Mouse (Mus musculus) limb, embryonic 14.5 days (tissue): Measurements from ENCODE around the gene 9330182L06Rik. TPM values are rescaled to one million over a fixed set of nuclear protein-coding genes. Genes with fewer than 3 reads are reported as not detected.

Experiments
- ATAC-seq: fragments of 200-750 bp; cut with Nextera tagmentation; 2 replicates; pipeline ENCODE4 v1.8.0; 2017; ENCODE audit warnings: low read depth, moderate number of reproducible peaks, moderate TSS enrichment; ENCODE audit not compliant: low FRiP score
- DNase-seq: peaks from one replicate; pipeline ENCODE4 v3.0.0-alpha.2; 2015; ENCODE audit warnings: low spot score
- H3K27ac ChIP-seq: fragments of 300-500 bp; sonication (generic); replicated peaks from 2 replicates; pipeline ENCODE4 v1.5.1; 2014; ENCODE audit warnings: low read depth, mild to moderate bottlenecking, low read length, moderate library complexity, mixed read lengths
- H3K27me3 ChIP-seq: fragments of 300-500 bp; sonication (generic); 2 replicates; pipeline ENCODE4 v1.6.1; 2014; ENCODE audit warnings: low read length, mixed read lengths; ENCODE audit not compliant: control insufficient read depth, insufficient read depth
- H3K36me3 ChIP-seq: fragments of 300-500 bp; sonication (generic); 2 replicates; pipeline ENCODE4 v1.6.1; 2014; ENCODE audit warnings: mild to moderate bottlenecking, low read length, moderate library complexity, mixed read lengths; ENCODE audit not compliant: control insufficient read depth, insufficient read depth
- H3K4me1 ChIP-seq: fragments of 300-500 bp; sonication (generic); 2 replicates; pipeline ENCODE4 v1.6.1; 2014; ENCODE audit warnings: antibody characterized with exemption, low read length, mixed read lengths; ENCODE audit not compliant: control insufficient read depth, insufficient read depth
- H3K4me2 ChIP-seq: fragments of 300-500 bp; sonication (generic); replicated peaks from 2 replicates; pipeline ENCODE4 v1.6.1; 2014; ENCODE audit warnings: low read depth, mild to moderate bottlenecking, low read length, moderate library complexity; ENCODE audit not compliant: severe bottlenecking
- H3K4me3 ChIP-seq: fragments of 300-500 bp; sonication (generic); replicated peaks from 2 replicates; pipeline ENCODE4 v1.5.1; 2014; ENCODE audit warnings: low read length
- H3K9ac ChIP-seq: fragments of 300-500 bp; sonication (generic); 2 replicates; pipeline ENCODE4 v1.6.1; 2014; ENCODE audit warnings: mild to moderate bottlenecking, low read depth, low read length, moderate library complexity; ENCODE audit not compliant: severe bottlenecking
- H3K9me3 ChIP-seq: fragments of 300-500 bp; sonication (generic); 2 replicates; pipeline ENCODE4 v1.6.1; 2016; ENCODE audit warnings: low read length; ENCODE audit not compliant: control insufficient read depth
- POLR2A ChIP-seq: fragments of 200-500 bp; IDR thresholded peaks from 2 replicates; pipeline ENCODE4 v1.8.0; 2012; ENCODE audit warnings: inconsistent platforms, mild to moderate bottlenecking, moderate library complexity, borderline replicate concordance; ENCODE audit not compliant: insufficient read depth, insufficient read length; ENCODE audit errors: extremely low read depth
- WGBS: fragments of 180-500 bp; shearing (Covaris S2); extraction: QIAGEN DNeasy Blood & Tissue Kit; methylation state at CpG from one replicate; pipeline ENCODE4 v1.1.7; 2014; 5-methylcytosine and 5-hydroxymethylcytosine counted together
- polyA plus RNA-seq, 2 experiments: library from polyadenylated mRNA; depleted of rRNA in 1 of 2; stranded (reverse) in 1 of 2; unstranded in 1 of 2; fragments of >200 nt; fragmentation: Nextera tagmentation in 1 of 2; extraction: Ambion mirVana in 1 of 2; gene quantifications; 2 replicates each; pipeline versions ENCODE4 v1.2.1 to v1.2.3; 2012 to 2014

Gene 9330182L06Rik
- polyA plus RNA-seq (2012; rRNA removed) (4.6 and 4.9 TPM in 2 replicates), polyA plus RNA-seq (2014; fragmentation: Nextera tagmentation; extraction: Ambion mirVana) (4.0 and 4.2 TPM in 2 replicates)

DNA sequence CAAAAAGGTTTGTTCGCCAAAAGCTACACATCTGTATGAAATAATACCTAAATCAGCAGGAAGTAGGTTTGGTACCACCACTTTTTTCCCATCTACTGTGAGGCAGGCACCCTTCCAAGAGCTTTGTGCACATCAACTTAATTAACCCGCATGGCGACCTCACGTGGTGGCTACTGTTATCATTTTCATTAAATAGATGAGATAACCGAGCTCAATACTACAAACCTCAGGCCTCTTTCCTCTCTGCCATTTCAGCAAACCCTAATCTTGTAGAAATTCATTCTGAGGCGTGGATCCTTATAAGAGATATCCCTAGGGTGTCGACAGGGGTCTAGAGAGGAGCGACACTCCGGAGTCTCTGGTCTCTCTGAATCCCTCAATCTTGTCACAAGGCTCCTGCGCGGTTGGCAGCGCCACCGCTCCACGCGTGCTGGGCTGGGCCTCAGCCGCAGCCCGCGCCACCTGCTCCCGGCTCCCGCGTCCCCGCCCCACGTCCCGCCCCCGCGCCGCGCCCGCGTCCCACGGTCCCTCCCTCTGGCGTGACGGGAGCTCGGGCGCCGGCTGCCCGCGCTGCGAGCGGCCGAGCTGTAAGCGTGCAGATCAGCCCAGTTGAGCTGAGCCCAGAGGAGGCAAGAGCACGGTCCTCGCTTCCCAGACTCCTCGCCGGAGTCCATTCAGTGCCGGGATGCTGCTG is at the start of gene 9330182L06Rik:
Gene 9330182L06Rik, plus strand, starts transcription at position 533 of the 694 bp plus-strand sequence.
- H3K27ac ChIP-seq = peak within 1 kb of the TSS; percentile 61; the same call in 1 of the 2 replicates
- 0 out of 2 replicates have a peak, but pooled peaks cover 6% of the 10 kb centered on the region for H3K27me3 ChIP-seq
- WGBS = 2% methylated on average over 25 of the region's 47 CpGs

DNA sequence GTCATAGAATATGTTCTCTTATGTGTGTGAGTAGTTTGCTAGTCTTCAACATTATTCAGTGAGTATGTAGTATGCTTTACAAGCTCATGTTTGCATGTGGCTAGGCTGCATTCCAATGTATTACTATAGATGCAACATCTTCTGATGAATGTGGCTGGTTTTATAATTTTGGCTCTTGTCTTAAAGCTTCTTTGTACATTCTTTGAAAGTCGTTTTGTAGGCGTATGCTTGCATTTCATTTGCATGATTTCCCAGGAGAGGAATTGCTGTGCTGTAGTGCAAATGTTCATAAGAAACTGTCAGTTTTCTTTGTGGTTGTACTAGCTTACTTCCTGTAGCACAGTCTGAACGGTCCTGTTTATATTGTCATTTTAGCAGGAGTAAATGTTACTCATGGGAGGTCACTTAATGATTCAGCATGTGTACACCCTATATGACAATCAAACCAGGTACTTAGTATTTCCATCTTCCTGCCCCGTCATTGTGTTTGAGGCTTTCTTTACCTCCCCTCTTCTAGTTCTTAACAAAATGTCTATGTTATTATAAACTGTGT is 38.4 kb upstream of the 9330182L06Rik start:
- DNase-seq (no peak), ATAC-seq (no peak)
- Histone ChIP-seq H3K4me3 (no peak overlapping the region), H3K9me3 (no peaks in the 10 kb centered on the region), H3K27me3 (no peaks in the 10 kb centered on the region), H3K36me3 (no peaks in the 10 kb centered on the region), H3K9ac (no peak overlapping the region), H3K27ac (no peak overlapping the region), H3K4me2 (no peak overlapping the region), H3K4me1 (no peaks in the 10 kb centered on the region)
- 71% methylated on average over 4 of the region's 4 CpGs for WGBS
- no peak for TF ChIP-seq POLR2A

More for the DNA sequence above, at the start of gene 9330182L06Rik:
- Histone ChIP-seq H3K36me3 (no peaks in the 10 kb centered on the region), H3K4me1 (no peaks in the 10 kb centered on the region), H3K9me3 (no peaks in the 10 kb centered on the region), H3K4me3 (peak within 1 kb of the TSS; percentile 57), H3K4me2 (peak within 1 kb of the TSS; percentile 78), H3K9ac (peak within 1 kb of the TSS; percentile 58)
- no peak for TF ChIP-seq POLR2A
- DNase-seq = peak; percentile 36
- peak; percentile 88 for ATAC-seq

DNA sequence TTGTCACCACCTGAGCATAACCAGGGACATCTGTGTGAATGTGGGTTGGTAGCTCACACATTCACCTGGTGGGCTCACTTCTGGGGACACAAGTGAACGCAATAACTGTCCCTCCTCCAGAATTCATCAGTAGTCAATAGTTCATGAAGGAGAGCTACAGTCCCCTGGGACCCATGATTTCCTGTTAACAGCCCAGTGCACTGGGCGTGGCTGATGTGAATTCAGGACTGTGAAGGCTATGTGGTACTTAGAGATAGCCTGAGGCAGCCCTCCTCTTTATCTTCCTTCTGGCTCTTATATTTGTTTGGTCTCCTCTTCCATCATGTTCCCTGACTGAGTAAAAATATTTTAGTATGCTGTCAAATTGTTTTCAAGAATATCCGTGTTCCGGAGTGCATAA is 1.6 kb upstream of the 9330182L06Rik start:
- Histone ChIP-seq H3K9ac (no peak overlapping the region), H3K27me3 (0 out of 2 replicates have a peak, but pooled peaks cover 6% of the 10 kb centered on the region), H3K4me2 (no peak overlapping the region), H3K36me3 (no peaks in the 10 kb centered on the region), H3K27ac (no peak overlapping the region), H3K4me1 (no peaks in the 10 kb centered on the region), H3K9me3 (no peaks in the 10 kb centered on the region), H3K4me3 (no peak overlapping the region)
- no peak for TF ChIP-seq POLR2A
- DNase-seq (no peak), ATAC-seq (no peak)
- WGBS = 71% methylated on average over 4 of the region's 4 CpGs

DNA sequence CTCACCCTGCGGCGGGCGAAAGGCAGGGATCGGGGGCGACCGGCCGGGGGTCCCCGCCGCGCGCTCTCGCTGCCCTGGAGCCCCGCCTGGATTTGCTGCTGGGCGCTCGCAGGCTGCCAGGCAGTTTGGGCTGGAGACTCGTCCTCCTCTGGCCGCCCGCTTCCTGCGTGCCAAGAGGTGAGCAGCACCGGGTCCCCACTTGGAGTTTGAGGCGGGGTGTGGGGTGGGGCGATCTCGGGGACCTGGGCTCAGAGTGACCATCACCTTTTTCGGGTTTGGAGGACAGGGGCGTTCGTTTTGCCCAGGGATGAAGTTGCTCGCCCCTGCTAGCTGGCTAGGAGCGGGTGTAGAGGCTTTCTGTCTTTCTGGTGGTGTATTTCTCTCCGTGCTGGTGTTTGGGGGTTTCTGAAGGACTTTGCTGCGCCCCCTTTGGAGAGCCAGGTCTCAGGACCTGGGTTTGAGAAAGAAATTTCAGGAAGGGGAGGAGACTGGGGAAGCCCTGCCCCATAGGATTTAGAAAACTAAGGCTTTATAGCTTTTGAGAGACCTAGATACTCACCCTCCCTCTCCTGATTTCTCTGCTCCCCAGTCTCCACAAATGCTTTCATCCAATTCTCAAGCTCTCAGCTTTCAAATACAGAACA is 484 bp downstream of the 9330182L06Rik start:
- no peaks in the 10 kb centered on the region for H3K9me3 ChIP-seq
- no peaks in the 10 kb centered on the region for H3K36me3 ChIP-seq
- H3K9ac ChIP-seq = peak overlapping the region; percentile 58
- no peak for TF ChIP-seq POLR2A
- H3K27ac ChIP-seq = peak overlapping the region; percentile 61; the same call in 1 of the 2 replicates
- ATAC-seq (peak; percentile 77), DNase-seq (no peak)
- H3K27me3 ChIP-seq = 0 out of 2 replicates have a peak, but pooled peaks cover 6% of the 10 kb centered on the region
- H3K4me2 ChIP-seq = peak overlapping the region; percentile 78
- H3K4me3 ChIP-seq = peak overlapping the region; percentile 57
- no peaks in the 10 kb centered on the region for H3K4me1 ChIP-seq
- WGBS = under 1% methylated on average over 11 of the region's 30 CpGs

DNA sequence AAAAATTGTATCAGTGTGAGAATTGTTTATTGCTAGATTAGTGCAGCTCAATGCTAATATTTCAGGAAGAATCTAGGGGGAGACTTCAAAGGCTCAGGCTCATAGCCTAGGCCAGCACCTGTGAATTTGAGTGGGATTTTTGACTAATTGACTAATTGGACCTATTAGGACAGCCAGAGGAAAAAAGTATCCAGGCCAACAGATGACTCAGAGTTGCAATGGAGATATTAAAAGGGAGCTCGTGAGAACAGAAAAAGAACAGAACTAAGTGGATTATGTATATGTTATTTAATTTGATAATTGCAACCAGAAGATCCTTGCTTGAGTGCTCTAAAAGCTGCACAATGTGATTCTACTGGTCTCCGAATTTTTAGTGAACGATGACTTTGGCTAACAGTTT is 3.7 kb downstream of the 9330182L06Rik start:
- H3K9me3 ChIP-seq = no peaks in the 10 kb centered on the region
- WGBS = 73% methylated on average over 3 of the region's 3 CpGs
- H3K27me3 ChIP-seq = no peaks in the 10 kb centered on the region
- no peak overlapping the region for H3K4me2 ChIP-seq
- H3K4me1 ChIP-seq = no peaks in the 10 kb centered on the region
- H3K27ac ChIP-seq = no peak overlapping the region
- no peak for TF ChIP-seq POLR2A
- H3K36me3 ChIP-seq = no peaks in the 10 kb centered on the region
- no peak for ATAC-seq
- no peak overlapping the region for H3K4me3 ChIP-seq
- no peak overlapping the region for H3K9ac ChIP-seq
- DNase-seq = no peak
